Mouse (Mus musculus): ENCODE measurements at regions not wholly inside any gene's neighbourhood (a gene's known extent, or its start where the extent isn't known, plus 50 kb on each side); places are given as distances from the start of the nearest gene placed in this dataset.
A peak's percentile ranks its signal among the peaks of the same experiment; 100 is the strongest.

- no peak for DNase-seq (ENCODE audit: inconsistent ontology term)
These were observed 1182.8 kb downstream of the Diaph2 start for GRCm38 (mm10) chrX:130932390-130932789.

DNA sequence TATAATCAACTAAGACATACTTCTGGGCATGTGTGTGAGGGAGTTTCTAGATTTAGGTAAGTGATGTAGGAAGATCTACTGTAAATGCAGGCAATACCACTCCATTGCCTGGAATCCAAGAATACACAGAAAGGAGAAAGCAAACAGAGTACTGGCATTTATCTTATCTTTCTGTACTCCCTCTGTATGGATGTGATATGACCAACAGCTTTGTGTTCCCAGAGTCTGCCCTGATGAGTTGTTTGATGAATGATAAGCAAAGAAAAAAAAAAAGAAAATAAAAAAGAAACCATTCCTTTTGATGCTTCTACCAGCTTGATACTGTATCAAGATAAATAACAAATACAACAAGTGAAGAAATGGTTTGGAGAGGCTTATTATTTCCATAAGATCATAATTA, 1189.2 kb downstream of the Diaph2 start:
- DNase-seq (ENCODE audit: inconsistent ontology term): no peak

- DNase-seq (ENCODE audit: inconsistent ontology term): peak; percentile 65
These were observed 1195.0 kb downstream of the Diaph2 start for GRCm38 (mm10) chrX:130944531-130944930.
